Mouse (Mus musculus): ENCODE measurements around the gene Plcg2.
A peak's percentile ranks its signal among the peaks of the same experiment; 100 is the strongest.

Plcg2 gene

DNA sequence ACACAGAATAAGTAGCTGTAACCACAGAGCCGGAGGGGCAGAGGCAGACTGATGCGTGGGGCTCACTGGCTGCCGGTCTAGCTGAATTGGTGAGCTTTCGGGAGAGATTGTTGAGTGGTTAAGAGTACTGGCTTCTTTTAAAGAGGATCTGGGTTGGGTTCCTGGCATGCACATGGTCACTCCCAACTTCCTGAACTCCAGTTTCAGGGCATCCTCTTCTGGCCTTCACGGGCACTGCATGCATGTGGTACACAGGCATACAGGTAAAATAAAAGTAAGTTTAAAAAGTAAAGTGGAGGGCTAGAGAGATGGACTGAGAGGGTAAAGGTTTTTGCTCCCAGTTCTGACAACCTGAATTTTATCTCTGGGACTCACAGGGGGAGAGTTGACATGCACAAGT is 52.4 kb downstream of the Plcg2 start:
- no peak for DNase-seq

DNA sequence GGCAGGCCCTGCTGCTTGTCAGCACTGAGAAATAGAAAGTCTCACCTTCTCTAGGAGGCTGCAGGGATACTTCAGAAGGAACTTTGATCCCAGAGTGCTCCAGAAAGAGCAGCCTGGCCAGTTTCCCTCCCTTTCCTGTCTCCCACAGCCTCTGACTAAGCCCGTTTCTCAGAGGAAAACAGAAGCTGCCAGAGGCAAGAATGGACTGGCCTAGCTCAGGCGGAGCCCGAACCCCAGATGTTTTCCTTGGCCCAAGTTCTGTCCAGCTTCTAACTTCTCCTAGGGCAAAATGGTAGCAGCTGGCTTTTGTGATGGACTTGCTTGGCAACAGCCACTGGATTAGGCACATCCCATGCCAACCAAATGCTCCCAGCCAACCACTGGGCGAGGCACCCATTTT is 62.9 kb downstream of the Plcg2 start:
- DNase-seq: peak in 1 of 2 experiments; percentile 18

DNA sequence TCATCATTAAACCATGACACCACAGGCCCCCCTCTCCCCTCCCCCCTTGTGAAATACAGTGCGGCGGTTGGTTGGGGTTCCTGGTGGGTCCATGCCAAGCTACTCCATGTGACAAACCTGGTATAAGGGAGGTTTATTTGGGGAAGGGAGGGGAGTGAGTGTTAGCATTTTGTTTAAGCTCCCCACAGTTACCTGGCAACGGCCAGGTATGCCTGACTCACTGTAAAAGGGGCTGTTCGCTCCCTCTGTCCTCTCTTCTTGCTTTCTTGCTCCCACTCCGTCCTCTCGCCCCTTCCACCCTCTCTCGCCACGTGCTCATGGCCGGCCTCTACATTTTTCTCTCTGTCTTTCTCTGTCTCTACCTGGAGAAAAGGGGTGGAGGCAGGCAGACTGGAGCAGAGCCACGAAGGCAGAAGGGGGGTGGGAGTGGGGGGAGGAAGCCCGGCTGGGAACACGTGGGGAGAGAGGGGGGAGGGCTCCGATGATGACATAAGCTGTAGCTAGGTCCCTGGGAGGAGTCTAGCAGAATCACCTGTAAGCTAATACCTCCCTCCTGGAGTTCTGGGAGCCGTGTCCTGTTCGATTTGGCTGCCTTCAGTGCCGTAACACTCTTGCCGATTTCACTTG is 63.8 kb downstream of the Plcg2 start:
- DNase-seq: peak; percentile 25 to 49

DNA sequence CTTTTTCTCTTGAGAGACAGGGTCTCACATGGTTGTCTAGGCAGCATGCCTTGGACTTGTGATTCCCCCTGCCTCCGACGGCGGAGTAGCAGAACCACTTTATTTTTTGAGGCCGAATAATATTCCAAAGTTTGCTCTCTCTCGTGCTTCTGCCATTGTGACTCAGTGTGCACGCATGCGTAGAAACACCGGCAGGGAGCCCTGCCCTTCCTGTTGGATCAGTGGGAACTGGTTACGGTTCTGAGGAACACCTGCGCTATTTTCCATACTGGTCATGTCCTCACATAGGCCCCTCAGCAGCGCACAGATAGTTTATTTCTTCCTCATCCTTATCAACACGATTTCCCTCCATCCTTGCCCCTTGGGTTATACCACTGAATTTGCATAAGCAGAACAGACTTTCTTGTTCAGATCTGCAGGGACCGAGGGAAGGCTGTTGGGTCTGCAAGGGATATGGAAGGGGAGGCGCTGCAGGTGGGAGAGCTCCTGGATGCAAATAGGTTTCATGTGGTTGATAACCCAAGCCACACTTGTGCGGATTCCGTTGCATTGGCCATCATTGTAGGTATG is 64.4 kb downstream of the Plcg2 start:
- no peak for DNase-seq

GRCm38 (mm10) chr8:117569409-117569808 is 71.3 kb downstream of the Plcg2 start:
- peak; percentile 86 for DNase-seq

DNA sequence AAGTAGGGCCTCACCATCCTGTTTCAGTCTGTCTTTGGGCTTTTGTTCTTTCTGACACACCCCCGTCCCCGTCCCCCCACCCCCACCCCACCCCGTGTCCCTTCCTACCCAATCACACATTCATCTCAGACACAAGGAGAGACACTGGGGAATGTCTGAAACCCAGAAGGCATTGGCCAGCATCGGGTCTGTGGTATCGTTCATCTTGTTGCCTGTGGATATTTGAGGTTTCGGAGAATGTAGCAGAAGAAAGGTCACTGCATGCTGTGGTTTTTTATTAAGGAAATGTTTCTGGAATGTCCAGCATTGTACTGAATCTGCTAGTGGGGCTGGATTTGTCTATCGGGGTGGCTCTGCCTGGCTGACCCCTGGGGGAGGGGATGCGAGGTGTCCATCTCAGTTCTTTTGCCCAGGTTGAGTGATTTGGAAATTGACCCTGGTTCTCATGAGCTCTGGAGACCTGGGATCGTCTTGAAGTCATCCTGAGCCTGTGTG is 78.2 kb downstream of the Plcg2 start:
- no peak for DNase-seq

DNA sequence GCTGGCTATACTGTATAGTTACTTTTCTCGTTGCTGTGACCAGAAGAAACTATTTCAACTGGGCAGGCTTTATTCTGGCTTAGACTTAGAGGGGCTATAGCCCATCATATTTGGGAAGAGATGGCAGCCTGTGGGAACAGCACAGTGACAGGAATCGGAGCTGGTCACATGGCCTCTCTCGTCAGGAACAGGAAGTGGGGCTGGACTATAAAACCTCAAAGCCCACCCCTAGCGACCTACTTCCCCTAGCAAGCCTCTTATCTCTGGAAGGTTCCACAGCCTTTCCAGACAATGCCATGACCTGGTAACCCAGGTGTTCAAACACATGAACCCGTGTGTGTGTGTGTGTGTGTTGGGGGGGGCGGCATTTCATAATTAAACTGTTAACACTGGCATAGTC is 79.0 kb downstream of the Plcg2 start:
- DNase-seq: no peak

GRCm38 (mm10) chr8:117577883-117578282 is 79.8 kb downstream of the Plcg2 start:
- DNase-seq: peak in 1 of 2 experiments; percentile 12

DNA sequence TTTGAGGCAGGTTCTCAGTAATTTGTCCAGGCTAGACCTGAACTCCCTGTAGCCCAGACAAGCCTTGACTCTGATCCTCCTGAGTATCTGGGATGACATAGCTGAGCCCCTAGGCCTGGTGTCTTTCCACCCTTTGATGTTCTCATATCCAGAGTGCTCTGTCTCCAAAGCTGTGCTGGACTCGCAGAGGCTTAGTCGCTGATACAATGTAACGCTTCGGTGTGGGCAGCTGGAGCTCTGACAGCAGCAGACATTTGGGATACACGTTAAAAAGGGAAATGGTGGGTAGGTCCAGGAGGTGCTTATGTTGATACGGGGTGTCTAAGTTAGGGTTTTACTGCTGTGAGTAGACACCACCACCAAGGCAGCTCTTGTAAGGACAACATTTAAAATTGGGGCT is 80.8 kb downstream of the Plcg2 start:
- DNase-seq: no peak

DNA sequence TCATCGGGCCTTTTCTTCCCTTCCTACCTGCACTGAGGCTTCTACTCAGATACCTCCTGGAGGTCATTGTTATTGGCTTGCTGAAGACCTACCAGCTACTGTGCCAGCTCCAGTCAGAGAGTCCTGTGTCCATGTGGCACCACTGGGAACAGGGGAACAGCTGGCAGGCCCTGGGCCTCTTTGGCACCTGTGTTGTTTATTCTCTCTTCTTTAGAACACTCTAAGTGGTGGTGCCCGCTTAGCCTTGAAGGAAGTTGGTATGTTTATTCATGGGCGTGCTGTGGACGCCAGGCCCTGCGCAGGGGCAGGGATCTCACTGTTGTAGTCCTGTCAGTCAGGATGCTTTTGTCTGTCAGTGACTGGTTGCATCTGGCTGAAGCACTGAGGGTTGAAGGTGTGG is 95.8 kb downstream of the Plcg2 start:
- DNase-seq: no peak

DNA sequence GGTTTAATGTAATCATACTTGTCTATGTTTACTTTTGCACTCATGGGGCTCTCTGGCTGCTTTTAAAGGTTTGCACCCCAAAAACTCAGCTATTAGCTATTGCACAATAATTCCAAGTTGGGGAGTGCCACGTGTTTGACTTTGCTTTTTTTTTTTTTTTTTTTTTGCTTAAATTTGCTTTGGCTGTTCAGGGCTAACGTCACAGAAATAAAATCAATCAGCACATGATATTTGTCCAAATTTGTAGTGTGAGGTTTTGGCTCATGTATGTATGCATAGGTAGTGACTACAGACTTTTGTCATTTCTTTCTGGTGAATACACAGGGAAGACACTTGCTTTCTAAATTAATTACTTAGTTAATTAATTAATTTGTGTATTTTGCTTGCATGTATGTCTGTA is 96.9 kb downstream of the Plcg2 start:
- no peak for DNase-seq

DNA sequence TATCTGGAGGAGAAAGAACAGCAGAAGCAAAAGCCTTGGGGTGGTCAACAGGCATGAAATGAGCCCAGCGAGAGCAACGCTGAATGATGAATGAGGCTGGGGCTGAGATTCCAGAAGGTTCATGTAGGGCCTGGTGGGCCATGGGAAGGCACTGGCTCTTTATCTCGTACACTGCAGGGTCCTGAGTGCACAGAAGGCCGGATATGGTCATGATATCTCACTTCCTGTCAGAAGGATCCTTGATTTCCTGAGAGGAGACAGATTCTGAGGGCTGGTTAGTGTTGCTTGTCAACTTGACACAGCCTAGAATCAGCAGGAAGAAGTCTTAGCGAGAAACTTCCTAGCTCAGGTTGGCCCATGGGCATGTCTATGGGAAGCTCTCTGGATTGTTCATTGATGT is 98.7 kb downstream of the Plcg2 start:
- no peak for DNase-seq

GRCm38 (mm10) chr8:117600839-117601238 is 102.7 kb downstream of the Plcg2 start:
- DNase-seq: peak; percentile 11 to 13

DNA sequence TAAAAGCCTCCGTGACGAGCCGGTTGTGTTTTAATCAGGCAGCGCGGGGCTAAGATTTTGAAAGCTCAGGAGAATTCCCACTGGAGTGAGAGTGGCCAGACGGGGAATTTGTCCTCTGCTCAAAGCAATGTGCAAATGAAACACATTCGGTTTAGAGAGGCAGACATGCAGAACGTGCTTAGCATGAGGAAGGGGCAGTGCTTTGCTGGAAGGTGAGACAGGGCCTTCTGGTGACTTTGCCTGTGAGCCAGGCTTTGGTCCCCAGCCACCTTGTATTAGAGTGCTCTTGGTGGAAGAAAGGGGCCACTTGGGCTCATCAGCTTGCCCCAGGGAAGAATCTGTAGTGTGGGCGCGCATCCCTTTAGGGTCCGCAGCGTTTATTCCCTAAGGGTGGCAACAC is 106.0 kb downstream of the Plcg2 start:
- no peak for DNase-seq

DNA sequence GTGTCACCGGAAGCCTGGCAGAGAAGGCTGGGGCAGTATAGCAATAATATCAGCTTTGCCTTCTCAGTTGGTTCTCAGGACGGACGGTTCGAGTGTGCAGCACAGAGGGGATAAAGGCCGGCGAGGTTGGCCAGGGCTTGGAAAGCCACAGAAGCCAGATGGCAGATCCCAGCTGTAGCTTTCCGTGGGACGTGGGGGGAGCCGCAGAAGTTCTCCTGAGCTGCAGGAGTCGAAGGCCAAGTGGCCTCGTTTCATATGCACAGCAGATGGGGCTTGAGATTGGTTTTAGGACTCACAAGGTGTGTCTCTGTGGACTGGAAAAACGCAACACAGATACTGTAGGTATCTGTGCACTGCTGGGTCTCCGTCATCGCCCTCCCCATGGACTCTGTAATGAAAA is 106.6 kb downstream of the Plcg2 start:
- no peak for DNase-seq

- no peak for DNase-seq
Observed at GRCm38 (mm10) chr8:117605201-117605600, 107.1 kb downstream of the Plcg2 start.

DNA sequence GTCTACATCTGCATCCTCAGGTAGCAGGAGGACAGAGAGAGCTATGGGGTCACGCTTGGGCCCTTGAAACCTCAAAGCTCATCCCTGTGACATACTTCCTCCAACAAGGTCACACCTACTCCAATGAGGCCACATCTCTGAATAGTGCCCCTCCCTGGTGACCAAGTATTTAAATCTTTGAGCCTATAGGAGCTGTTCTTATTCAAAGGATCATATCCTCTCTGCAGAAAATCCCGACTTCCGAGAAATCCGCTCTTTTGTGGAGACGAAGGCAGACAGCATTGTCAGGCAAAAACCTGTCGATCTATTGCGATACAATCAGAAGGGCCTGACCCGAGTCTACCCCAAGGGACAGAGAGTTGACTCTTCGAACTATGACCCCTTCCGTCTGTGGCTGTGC is 112.4 kb downstream of the Plcg2 start:
- no peak for DNase-seq

GRCm38 (mm10) chr8:117612861-117613260 is 114.8 kb downstream of the Plcg2 start:
- no peak for DNase-seq

DNA sequence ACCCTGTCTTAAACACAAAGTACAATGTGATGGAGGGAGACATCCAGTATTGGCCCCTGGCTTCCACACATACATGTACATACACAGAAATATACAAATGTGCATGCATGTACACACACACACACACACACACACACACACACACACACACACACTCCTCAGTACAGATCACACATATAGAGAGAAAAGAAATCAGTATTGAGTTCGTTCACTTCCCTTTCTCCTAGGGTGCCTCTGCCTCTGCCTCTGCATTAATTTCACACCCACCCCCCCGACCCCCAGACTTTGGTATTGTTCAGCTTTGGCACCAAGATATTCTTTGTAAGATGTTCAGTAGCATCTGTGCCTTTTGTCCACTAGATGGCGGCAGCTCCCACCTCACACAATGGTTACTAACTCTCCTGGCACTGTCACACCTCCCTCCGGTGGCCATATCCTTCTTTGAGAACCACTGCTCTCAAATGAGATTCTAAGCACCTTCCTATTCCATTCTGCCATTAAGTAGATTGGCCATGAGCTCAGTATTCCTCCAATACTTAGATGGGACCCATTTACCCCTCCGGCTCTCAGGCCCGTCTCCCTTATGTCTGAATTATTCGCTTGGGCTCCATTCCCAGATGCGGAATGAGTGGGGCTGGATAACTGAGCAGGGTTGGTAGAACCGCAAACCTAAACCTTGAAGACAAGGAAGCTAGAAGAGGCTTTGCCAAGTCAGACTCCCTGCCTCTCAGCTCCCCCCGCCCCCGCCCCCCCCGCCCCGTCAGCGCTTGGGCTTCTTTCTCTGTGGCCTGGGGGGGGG is 128.1 kb downstream of the Plcg2 start:
- peak; percentile 62 to 73 for DNase-seq

GRCm38 (mm10) chr8:117627096-117627495 is 129.0 kb downstream of the Plcg2 start:
- no peak for DNase-seq

DNA sequence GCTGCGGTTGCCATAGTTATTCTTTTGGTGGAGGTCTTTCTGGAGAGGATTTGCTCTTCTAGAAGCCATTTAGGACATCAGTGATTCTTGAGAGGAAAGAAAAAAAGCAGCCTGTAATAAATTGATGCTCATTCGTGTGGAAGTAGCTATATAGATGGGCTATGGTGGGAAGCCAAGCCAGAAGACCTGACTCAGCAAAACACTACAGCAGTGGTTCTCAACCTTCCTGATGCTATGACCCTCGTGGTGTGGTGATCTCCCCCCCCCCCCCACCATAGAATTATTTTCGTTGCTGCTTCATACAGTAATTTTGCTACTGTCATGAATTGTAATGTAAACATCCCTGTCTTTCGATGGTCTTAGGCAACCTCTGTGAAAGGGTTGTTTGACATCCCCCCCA is 134.4 kb downstream of the Plcg2 start:
- no peak for DNase-seq

DNA sequence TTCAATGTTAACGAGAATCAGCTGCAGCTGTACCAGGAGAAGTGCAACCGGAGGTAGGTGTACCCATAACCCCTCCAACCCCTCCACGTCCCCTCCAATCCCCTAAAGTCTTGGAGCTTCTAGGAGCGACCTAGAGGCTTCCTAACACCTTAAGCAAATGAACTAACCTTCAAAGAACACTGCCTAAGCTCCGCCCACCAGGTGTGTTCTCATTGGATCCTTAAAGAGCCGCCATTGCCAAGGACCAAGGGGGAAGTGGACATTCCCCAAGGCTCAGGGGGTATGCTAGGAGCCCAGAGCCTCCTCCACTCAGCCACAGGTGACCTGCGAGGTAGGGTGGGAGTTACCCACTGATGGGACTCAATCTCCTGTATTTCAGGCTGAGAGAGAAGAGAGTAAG is 136.3 kb downstream of the Plcg2 start:
- DNase-seq: no peak

GRCm38 (mm10) chr8:117637462-117637861 is 139.4 kb downstream of the Plcg2 start:
- no peak for DNase-seq

DNA sequence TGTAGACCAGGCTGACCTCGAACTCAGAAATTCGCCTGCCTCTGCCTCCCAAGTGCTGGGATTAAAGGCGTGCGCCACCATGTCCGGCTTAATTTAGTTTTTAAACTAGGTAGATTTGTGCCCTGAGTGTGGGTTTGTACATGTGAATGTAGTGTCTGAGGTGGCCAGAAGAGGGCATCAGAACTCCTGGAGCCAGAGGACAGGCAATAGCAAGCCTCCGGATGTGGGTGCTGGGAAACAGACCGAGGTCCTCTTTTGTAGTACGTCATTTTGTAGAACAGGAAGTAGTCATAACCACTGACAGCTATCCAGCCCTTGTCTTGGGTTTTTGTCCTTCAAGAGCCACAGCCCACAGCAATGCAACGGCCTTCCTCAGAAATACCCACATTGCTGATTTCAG is 141.5 kb downstream of the Plcg2 start:
- no peak for DNase-seq

Data from kidney, postnatal 4 days (tissue).